Mouse (Mus musculus): ENCODE measurements around the gene Wasl. TPM values are rescaled to one million over a fixed set of nuclear protein-coding genes. Genes with fewer than 3 reads are reported as not detected.

Gene Wasl
- total RNA-seq, 2 experiments from 2014 or later: 35.1 to 36.4 TPM

GRCm38 (mm10) chr6:24569711-24570110 is 95.1 kb downstream of the Wasl start:
- intact Hi-C loops (cut with DNase I): loop anchor here (1.0 to 2.0 kb wide), 5 partner anchors 17 to 151 kb away; no protein-coding TSS in a partner anchor
- DNase-seq: peak in 1 of 2 experiments; percentile 32

DNA sequence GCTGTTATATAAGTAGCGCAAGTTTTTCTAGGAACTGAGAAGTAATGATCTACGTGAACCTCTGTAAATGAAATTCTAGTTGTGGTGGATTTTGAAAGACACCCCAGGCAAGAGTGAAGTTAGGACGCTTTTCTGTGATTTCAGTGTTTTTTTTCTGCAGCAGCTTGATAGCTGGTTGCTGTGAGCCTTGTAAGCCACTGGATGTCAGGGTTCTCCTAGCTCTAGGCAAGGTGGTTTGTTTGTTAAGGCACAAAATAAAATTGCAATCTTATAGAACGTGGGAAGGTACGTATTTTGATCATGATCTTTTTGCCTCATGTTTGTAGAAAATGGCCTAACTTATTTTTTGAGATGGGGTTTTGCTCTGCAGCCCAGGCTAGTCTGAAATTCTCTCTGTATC is 95.8 kb downstream of the Wasl start:
- intact Hi-C loops (cut with DNase I): loop anchor here (1.0 to 2.0 kb wide), 3 partner anchors 39 to 152 kb away; no protein-coding TSS in a partner anchor

GRCm38 (mm10) chr6:24564886-24565285 is 99.9 kb downstream of the Wasl start:
- intact Hi-C loops (cut with DNase I): no loop called here

More for the DNA sequence above, 95.8 kb downstream of the Wasl start:
- DNase-seq: peak in 1 of 2 experiments; percentile 37

GRCm38 (mm10) chr6:24564081-24564480 is 100.7 kb downstream of the Wasl start:
- no peak for DNase-seq
- intact Hi-C loops (cut with DNase I): no loop called here

More at GRCm38 (mm10) chr6:24564886-24565285, 99.9 kb downstream of the Wasl start:
- DNase-seq: no peak

Other genes starting within 250 kb of the Wasl start
- gene Iqub, start 149.9 kb downstream of the Wasl start, total RNA-seq (2021): under 1 TPM; 0.17 to 0.25 TPM
- 1,000 to 10,000 TPM; 1,040 to 1,065 TPM for gene Ndufa5, start 137.0 kb downstream of the Wasl start, total RNA-seq (2021)
- gene Asb15, start 136.9 kb downstream of the Wasl start, total RNA-seq (2021): 10 to 100 TPM; 20.1 to 22.7 TPM
- gene Lmod2, start 67.2 kb downstream of the Wasl start, total RNA-seq (2021): 100 to 1,000 TPM; 278 to 346 TPM
- not detected for gene Hyal6, start 68.2 kb upstream of the Wasl start, total RNA-seq (2021)
- not detected for gene Hyal4, start 83.3 kb upstream of the Wasl start, total RNA-seq (2021)
- not detected for gene Spam1, start 126.2 kb upstream of the Wasl start, total RNA-seq (2021)
- not detected for gene Hyal5, start 193.0 kb upstream of the Wasl start, total RNA-seq (2021)

All from heart, postnatal 10 days (tissue).